Comparison of ENCODE assay signal across 8 mouse cellular contexts in the genomic region with DNA sequence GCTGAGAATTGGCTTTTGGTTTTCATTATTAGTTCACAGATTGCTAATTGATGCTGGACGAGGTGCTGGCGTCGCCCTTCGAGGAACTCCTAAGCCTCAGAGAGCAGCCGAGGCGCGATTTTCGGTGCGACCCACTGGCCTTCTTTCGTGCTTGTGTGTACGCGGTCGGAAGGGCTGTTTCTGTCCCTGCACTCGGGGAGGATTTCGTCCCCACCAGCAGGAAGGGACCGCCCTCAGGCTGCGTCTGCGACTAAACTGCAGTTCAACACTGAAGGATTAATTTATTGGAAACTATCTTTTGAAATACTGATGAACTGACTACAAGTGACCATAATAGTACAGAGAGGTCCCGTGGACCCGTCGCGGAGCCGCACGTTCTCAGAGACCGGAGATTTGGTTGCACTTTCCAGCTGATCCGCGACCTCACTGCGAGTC.
A peak's percentile ranks its signal among the peaks of the same experiment; 100 is the strongest.
DNase-seq lines count a peak whose midpoint lies in the region; ATAC-seq lines count a peak whose summit lies in the region.

No protein-coding gene starts in this region.

- peaks cover 15% of the 10 kb centered on the region for H3K4me1 ChIP-seq in forebrain, embryonic 15.5 days
- 0 out of 2 replicates have a peak, but pooled peaks cover 2% of the 10 kb centered on the region for H3K4me1 ChIP-seq in intestine, embryonic 16.5 days (ENCODE audit: control insufficient read depth, insufficient read depth, low read length)
- peaks cover 6% of the 10 kb centered on the region; the same call in 1 of the 2 replicates for H3K4me1 ChIP-seq in neural tube, embryonic 11.5 days (ENCODE audit: control insufficient read depth, insufficient read depth, low read length)

- no peaks in the 10 kb centered on the region for H3K36me3 ChIP-seq in forebrain, embryonic 15.5 days
- H3K36me3 ChIP-seq in intestine, embryonic 16.5 days (ENCODE audit: control insufficient read depth, insufficient read depth, low read length) = no peaks in the 10 kb centered on the region
- no peaks in the 10 kb centered on the region for H3K36me3 ChIP-seq in neural tube, embryonic 11.5 days (ENCODE audit: control insufficient read depth, insufficient read depth, low read length)

- peak; percentile 65 for DNase-seq in ES-CJ7 (ENCODE audit: low read depth, low spot score)
- DNase-seq in WW6 (ENCODE audit: low read depth, low spot score) = peak; percentile 29
- peak; percentile 7 for DNase-seq in liver
- peak; percentile 70 for DNase-seq in neural tube, embryonic 11.5 days (ENCODE audit: low spot score)
- no peak for DNase-seq in spleen, postnatal 14 days (ENCODE audit: low spot score in 2 of 2)
- DNase-seq in gastrocnemius, postnatal 25 days = no peak

- peak overlapping the region; percentile 35 for H3K4me3 ChIP-seq in forebrain, embryonic 15.5 days
- H3K4me3 ChIP-seq in intestine, embryonic 16.5 days (ENCODE audit: low read length) = peak overlapping the region; percentile 46
- H3K4me3 ChIP-seq in neural tube, embryonic 11.5 days (ENCODE audit: low read depth, low read length) = peak overlapping the region; percentile 25

- H3K27me3 ChIP-seq in forebrain, embryonic 15.5 days = no peaks in the 10 kb centered on the region
- peaks cover 16% of the 10 kb centered on the region; the same call in 1 of the 2 replicates for H3K27me3 ChIP-seq in intestine, embryonic 16.5 days (replicated peaks; ENCODE audit: control insufficient read depth, insufficient read depth, low read length)
- H3K27me3 ChIP-seq in neural tube, embryonic 11.5 days (ENCODE audit: control insufficient read depth, insufficient read depth, low read length) = no peaks in the 10 kb centered on the region

- H3K4me2 ChIP-seq in forebrain, embryonic 15.5 days (replicated peaks) = peak overlapping the region; percentile 55
- H3K4me2 ChIP-seq in intestine, embryonic 16.5 days (ENCODE audit: low read depth, low read length) = peak overlapping the region; percentile 83
- peak overlapping the region; percentile 58 for H3K4me2 ChIP-seq in neural tube, embryonic 11.5 days (ENCODE audit: low read depth)

- H3K27ac ChIP-seq in forebrain, embryonic 15.5 days (replicated peaks) = peak overlapping the region; percentile 73
- no peak overlapping the region for H3K27ac ChIP-seq in intestine, embryonic 16.5 days (ENCODE audit: low read length)
- peak overlapping the region; percentile 73 for H3K27ac ChIP-seq in neural tube, embryonic 11.5 days (ENCODE audit: low read depth, low read length)

- 0 out of 2 replicates have a peak overlapping the region, but pooled peaks have one; percentile 28 for H3K9ac ChIP-seq in forebrain, embryonic 15.5 days (replicated peaks)
- H3K9ac ChIP-seq in intestine, embryonic 16.5 days (ENCODE audit: low read depth, low read length) = peak overlapping the region; percentile 62
- peak overlapping the region; percentile 54 for H3K9ac ChIP-seq in neural tube, embryonic 11.5 days (ENCODE audit: low read length)

- ATAC-seq in forebrain, embryonic 15.5 days (replicated peaks) = peak; percentile 55; the same call in 1 of the 2 replicates
- ATAC-seq in intestine, embryonic 16.5 days = peak; percentile 66
- no peak for ATAC-seq in neural tube, embryonic 11.5 days (ENCODE audit: insufficient read depth, low FRiP score, low TSS enrichment)

- WGBS in forebrain, embryonic 15.5 days = under 1% methylated on average over 28 of the region's 28 CpGs
- WGBS in intestine, embryonic 16.5 days = 1% methylated on average over 28 of the region's 28 CpGs
- under 1% methylated on average over 28 of the region's 28 CpGs for WGBS in neural tube, embryonic 11.5 days

- H3K9me3 ChIP-seq in forebrain, embryonic 15.5 days = no peaks in the 10 kb centered on the region
- H3K9me3 ChIP-seq in intestine, embryonic 16.5 days (ENCODE audit: control insufficient read depth, low read length) = no peaks in the 10 kb centered on the region
- no peaks in the 10 kb centered on the region for H3K9me3 ChIP-seq in neural tube, embryonic 11.5 days (ENCODE audit: control insufficient read depth, low read length)

Comparison
In these comparisons a context has a peak if more than half of its experiments do, and no peak if none do; other contexts are left out.
1. DNase-seq: peak in ES-CJ7 (single experiment), WW6 (single experiment), liver (single experiment) and neural tube, embryonic 11.5 days (single experiment); none in spleen, postnatal 14 days (0 of 2) and gastrocnemius, postnatal 25 days (single experiment).
2. Peak in every context shown above with its lines, with median percentiles within 50 percentile points of each other: H3K4me2 ChIP-seq, H3K4me3 ChIP-seq and H3K9ac ChIP-seq.